In genomic region chr2:52512206-52512605, GRCm38 (mm10) we compare ENCODE assay signal across 18 mouse cellular contexts.
A peak's percentile ranks its signal among the peaks of the same experiment; 100 is the strongest.
DNase-seq lines count a peak whose midpoint lies in the region; ATAC-seq and TF ChIP-seq lines count a peak whose summit lies in the region.
"Had no signal": no experiment of that assay in that cellular context is flagged by ENCODE, and none has a peak within 500 bp of the region (broad histone marks: within the 10 kb centered on the region; RNA-seq: fewer than 3 reads in every experiment).

No protein-coding gene starts in this region.

- DNase-seq in cerebellum, adult 2 months, result peak in 1 of 2 experiments; percentile 49
- no peak for DNase-seq in cerebellum, postnatal 14 days
- no peak for DNase-seq in forebrain, embryonic 14.5 days (ENCODE audit: low spot score)
- no peak for DNase-seq in hindbrain, postnatal 0 days (ENCODE audit: low spot score)
- DNase-seq in cerebellum, adult 8-10 months, result no peak
- DNase-seq in layer of hippocampus, postnatal 14 days (ENCODE audit: low spot score in 2 of 2), result no peak
- DNase-seq in spleen, postnatal 4 days (ENCODE audit: low spot score in 2 of 2), result no peak
- DNase-seq: gastrocnemius, adult 2 months; heart, postnatal 4 days; kidney, postnatal 14 days; liver; right cerebral cortex, postnatal 4 days; thymus, postnatal 4 days had no signal

- H3K27ac ChIP-seq in cerebellum, adult 2 months (ENCODE audit: insufficient read depth, low read length), result 0 out of 2 replicates have a peak overlapping the region, but pooled peaks have one; percentile 1
- H3K27ac ChIP-seq in forebrain, embryonic 14.5 days (ENCODE audit: low read depth, low read length), result no peak overlapping the region
- 0 out of 2 replicates have a peak overlapping the region, but pooled peaks have one; percentile 26 for H3K27ac ChIP-seq in hindbrain, postnatal 0 days
- peak overlapping the region; percentile 65 for H3K27ac ChIP-seq in neural tube, embryonic 14.5 days (ENCODE audit: low read depth, low read length)
- H3K27ac ChIP-seq: gastrocnemius, adult 2 months; left cerebral cortex, adult 2 months; lung, embryonic 15.5 days had no signal

- peaks cover 24% of the 10 kb centered on the region for H3K4me1 ChIP-seq in cerebellum, adult 2 months (ENCODE audit: control insufficient read depth, insufficient read depth, low read length)
- peaks cover 12% of the 10 kb centered on the region for H3K4me1 ChIP-seq in forebrain, embryonic 14.5 days (ENCODE audit: control insufficient read depth, insufficient read depth, low read length)
- no peaks in the 10 kb centered on the region for H3K4me1 ChIP-seq in hindbrain, postnatal 0 days (ENCODE audit: insufficient read depth, low read length)
- H3K4me1 ChIP-seq in neural tube, embryonic 14.5 days (ENCODE audit: control insufficient read depth, insufficient read depth, low read length), result peaks cover 4% of the 10 kb centered on the region; the same call in 1 of the 2 replicates
- H3K4me1 ChIP-seq: lung, embryonic 15.5 days had no signal

- WGBS in cerebellum, adult 2 months, result 11% methylated on average over 3 of the region's 3 CpGs
- 24% methylated on average over 3 of the region's 3 CpGs for WGBS in forebrain, embryonic 14.5 days
- 19% methylated on average over 3 of the region's 3 CpGs for WGBS in hindbrain, postnatal 0 days
- 39% methylated on average over 3 of the region's 3 CpGs for WGBS in neural tube, embryonic 14.5 days

- H3K9me3 ChIP-seq in forebrain, embryonic 14.5 days (replicated peaks; ENCODE audit: control insufficient read depth, low read length), result no peaks in the 10 kb centered on the region
- no peaks in the 10 kb centered on the region for H3K9me3 ChIP-seq in hindbrain, postnatal 0 days (ENCODE audit: low read length)
- H3K9me3 ChIP-seq in neural tube, embryonic 14.5 days (ENCODE audit: control insufficient read depth, low read length), result no peaks in the 10 kb centered on the region
- H3K9me3 ChIP-seq: lung, embryonic 15.5 days; megakaryocyte, embryonic 14.5 days had no signal

- no peaks in the 10 kb centered on the region for H3K27me3 ChIP-seq in cerebellum, adult 2 months (ENCODE audit: control insufficient read depth, insufficient read depth, low read length)
- no peaks in the 10 kb centered on the region for H3K27me3 ChIP-seq in forebrain, embryonic 14.5 days (replicated peaks; ENCODE audit: control insufficient read depth, insufficient read depth, low read length)
- H3K27me3 ChIP-seq in hindbrain, postnatal 0 days (ENCODE audit: insufficient read depth, low read length), result no peaks in the 10 kb centered on the region
- no peaks in the 10 kb centered on the region for H3K27me3 ChIP-seq in neural tube, embryonic 14.5 days (ENCODE audit: control insufficient read depth, insufficient read depth, low read length)
- H3K27me3 ChIP-seq: lung, embryonic 15.5 days; Patski had no signal

- peak overlapping the region; percentile 22; the same call in 1 of the 2 replicates for H3K4me2 ChIP-seq in forebrain, embryonic 14.5 days (ENCODE audit: low read length)
- 0 out of 2 replicates have a peak overlapping the region, but pooled peaks have one; percentile 10 for H3K4me2 ChIP-seq in hindbrain, postnatal 0 days (ENCODE audit: low read depth, low read length)
- H3K4me2 ChIP-seq in neural tube, embryonic 14.5 days (ENCODE audit: low read depth, low read length), result no peak overlapping the region; the same call in 1 of the 2 replicates
- H3K4me2 ChIP-seq: lung, embryonic 15.5 days had no signal

- no peak for TF ChIP-seq CTCF in cerebellum, adult 2 months (IDR thresholded peaks at IDR 0.05; ENCODE audit: borderline replicate concordance, insufficient read depth, low read depth, low read length)
- no peak for TF ChIP-seq CTCF in hindbrain, postnatal 0 days (IDR thresholded peaks at IDR 0.05; ENCODE audit: low read depth)

- no peak for TF ChIP-seq POLR2A in cerebellum, adult 2 months (IDR thresholded peaks at IDR 0.05; ENCODE audit: borderline replicate concordance, insufficient read depth, low read length)

- ATAC-seq in forebrain, embryonic 14.5 days, result peak; percentile 51
- peak; percentile 61 for ATAC-seq in hindbrain, postnatal 0 days
- ATAC-seq in neural tube, embryonic 14.5 days (ENCODE audit: low read depth), result peak; percentile 56
- ATAC-seq: Patski had no signal

- no peaks in the 10 kb centered on the region for H3K36me3 ChIP-seq in forebrain, embryonic 14.5 days (ENCODE audit: control insufficient read depth, insufficient read depth, low read length)
- no peaks in the 10 kb centered on the region for H3K36me3 ChIP-seq in hindbrain, postnatal 0 days (ENCODE audit: insufficient read depth, low read length)
- H3K36me3 ChIP-seq in neural tube, embryonic 14.5 days (ENCODE audit: control insufficient read depth, insufficient read depth, low read length), result no peaks in the 10 kb centered on the region
- H3K36me3 ChIP-seq: lung, embryonic 15.5 days had no signal

- peak overlapping the region; percentile 40; the same call in 1 of the 2 replicates for H3K9ac ChIP-seq in forebrain, embryonic 14.5 days (ENCODE audit: low read length)
- no peak overlapping the region for H3K9ac ChIP-seq in hindbrain, postnatal 0 days (replicated peaks; ENCODE audit: low read length)
- no peak overlapping the region; the same call in 1 of the 2 replicates for H3K9ac ChIP-seq in neural tube, embryonic 14.5 days (replicated peaks; ENCODE audit: low read depth, low read length)
- H3K9ac ChIP-seq: lung, embryonic 15.5 days had no signal

- no peak overlapping the region for H3K4me3 ChIP-seq in cerebellum, adult 2 months (replicated peaks; ENCODE audit: insufficient read depth, low read depth, low read length)
- no peak overlapping the region for H3K4me3 ChIP-seq in forebrain, embryonic 14.5 days (ENCODE audit: low read depth, low read length)
- no peak overlapping the region for H3K4me3 ChIP-seq in hindbrain, postnatal 0 days (ENCODE audit: low read length)
- no peak overlapping the region for H3K4me3 ChIP-seq in neural tube, embryonic 14.5 days (ENCODE audit: low read depth, low read length)
- H3K4me3 ChIP-seq: gastrocnemius, adult 2 months; left cerebral cortex, adult 2 months; lung, embryonic 15.5 days; megakaryocyte, embryonic 14.5 days had no signal
